Mouse (Mus musculus) lung, adult 18-20 months (tissue): ENCODE measurements around the gene Nxn.

Experiments
- DNase-seq, 2 experiments: peaks; one replicate each; pipeline ENCODE4 v3.0.0; 2022; ENCODE audit warnings: mixed read lengths in 2 of 2

Gene Nxn

GRCm38 (mm10) chr11:76399587-76400330 lies 819 bp upstream of the Nxn start:
- peak; percentile 33 to 40 for DNase-seq

- peak in 1 of 2 experiments; percentile 31 for DNase-seq
Measured at GRCm38 (mm10) chr11:76398312-76398797, 585 bp downstream of the Nxn start.

- DNase-seq: peak; percentile 23 to 29
Measured at GRCm38 (mm10) chr11:76397650-76398311, 1.2 kb downstream of the Nxn start.

- no peak for DNase-seq
Measured at GRCm38 (mm10) chr11:76392996-76393395, 5.9 kb downstream of the Nxn start.

- DNase-seq: no peak
Measured at GRCm38 (mm10) chr11:76392532-76392931, 6.4 kb downstream of the Nxn start.

- DNase-seq: no peak
Measured at GRCm38 (mm10) chr11:76388711-76389110, 10.2 kb downstream of the Nxn start.

- no peak for DNase-seq
Measured at GRCm38 (mm10) chr11:76387097-76387496, 11.8 kb downstream of the Nxn start.

GRCm38 (mm10) chr11:76385746-76386145 lies 13.2 kb downstream of the Nxn start:
- no peak for DNase-seq

GRCm38 (mm10) chr11:76385017-76385416 lies 13.9 kb downstream of the Nxn start:
- DNase-seq: no peak

GRCm38 (mm10) chr11:76384307-76384706 lies 14.6 kb downstream of the Nxn start:
- DNase-seq: no peak

- no peak for DNase-seq
Measured at GRCm38 (mm10) chr11:76382711-76383324, 16.1 kb downstream of the Nxn start.

GRCm38 (mm10) chr11:76381201-76381885 lies 17.6 kb downstream of the Nxn start:
- DNase-seq: no peak

GRCm38 (mm10) chr11:76379921-76380544 lies 18.9 kb downstream of the Nxn start:
- peak; percentile 68 for DNase-seq

- DNase-seq: no peak
Measured at GRCm38 (mm10) chr11:76376425-76376824, 22.5 kb downstream of the Nxn start.

GRCm38 (mm10) chr11:76374491-76375185 lies 24.3 kb downstream of the Nxn start:
- peak; percentile 74 to 79 for DNase-seq

- no peak for DNase-seq
Measured at GRCm38 (mm10) chr11:76372534-76372933, 26.4 kb downstream of the Nxn start.

- DNase-seq: peak in 1 of 2 experiments; percentile 41
Measured at GRCm38 (mm10) chr11:76372120-76372519, 26.8 kb downstream of the Nxn start.

GRCm38 (mm10) chr11:76370491-76370890 lies 28.4 kb downstream of the Nxn start:
- DNase-seq: no peak

- no peak for DNase-seq
Measured at GRCm38 (mm10) chr11:76366720-76367119, 32.2 kb downstream of the Nxn start.

GRCm38 (mm10) chr11:76364038-76364437 lies 34.9 kb downstream of the Nxn start:
- no peak for DNase-seq

- DNase-seq: no peak
Measured at GRCm38 (mm10) chr11:76363636-76364035, 35.3 kb downstream of the Nxn start.

- DNase-seq: no peak
Measured at GRCm38 (mm10) chr11:76363178-76363577, 35.8 kb downstream of the Nxn start.
